Mouse (Mus musculus): ENCODE results near the gene Dhtkd1. TPM values are rescaled to one million over a fixed set of nuclear protein-coding genes. Genes with fewer than 3 reads are reported as not detected.

Dhtkd1 gene
- 0.40 TPM for polyA plus RNA-seq (2017; shearing (Covaris generic))

GRCm38 (mm10) chr2:5942416-5943032 lies at the start of gene Dhtkd1:
TSS of gene Dhtkd1 (minus strand) at chr2:5942792.

GRCm38 (mm10) chr2:5950766-5951595 lies 8.4 kb upstream of the Dhtkd1 start, which contains the start of gene Upf2:
TSS of gene Upf2 (plus strand) at chr2:5951469.

GRCm38 (mm10) chr2:5894843-5895570 lies 47.6 kb downstream of the Dhtkd1 start, which contains the start of gene Sec61a2:
TSS of gene Sec61a2 (minus strand) at chr2:5895432.

GRCm38 (mm10) chr2:5862834-5863233 lies 79.8 kb downstream of the Dhtkd1 start, which contains the start of gene Gm13199:
TSS of gene Gm13199 (minus strand) at chr2:5862934.

Other genes starting within 250 kb of the Dhtkd1 start
- 80.6 TPM for gene Camk1d, start 228.3 kb downstream of the Dhtkd1 start, polyA plus RNA-seq (2017; shearing (Covaris generic))
- gene Nudt5, start 97.8 kb downstream of the Dhtkd1 start, polyA plus RNA-seq (2017; shearing (Covaris generic)), result 22.8 TPM
- gene Cdc123, start 97.6 kb downstream of the Dhtkd1 start, polyA plus RNA-seq (2017; shearing (Covaris generic)), result 111 TPM
- 3.4 TPM for gene Gm13199, start 79.9 kb downstream of the Dhtkd1 start, polyA plus RNA-seq (2017; shearing (Covaris generic))
- 14.9 TPM for gene Sec61a2, start 47.4 kb downstream of the Dhtkd1 start, polyA plus RNA-seq (2017; shearing (Covaris generic))
- 11.4 TPM for gene Upf2, start 8.7 kb upstream of the Dhtkd1 start, polyA plus RNA-seq (2017; shearing (Covaris generic))
- gene Proser2, start 187.4 kb upstream of the Dhtkd1 start, polyA plus RNA-seq (2017; shearing (Covaris generic)), result 0.14 TPM